Mouse (Mus musculus): Measurements from ENCODE around the gene Gpd1.
"Not testable (repeated sequence)": the region's sequence is repeated elsewhere in the genome, so short reads cannot be mapped to it uniquely, and the experiment has no call there.

The Gpd1 gene

GRCm38 (mm10) chr15:99701640-99701998, 15.7 kb upstream of the Gpd1 start:
- DNase-seq (ENCODE audit: extremely low read depth, low read depth, low spot score): not testable (repeated sequence)

DNA sequence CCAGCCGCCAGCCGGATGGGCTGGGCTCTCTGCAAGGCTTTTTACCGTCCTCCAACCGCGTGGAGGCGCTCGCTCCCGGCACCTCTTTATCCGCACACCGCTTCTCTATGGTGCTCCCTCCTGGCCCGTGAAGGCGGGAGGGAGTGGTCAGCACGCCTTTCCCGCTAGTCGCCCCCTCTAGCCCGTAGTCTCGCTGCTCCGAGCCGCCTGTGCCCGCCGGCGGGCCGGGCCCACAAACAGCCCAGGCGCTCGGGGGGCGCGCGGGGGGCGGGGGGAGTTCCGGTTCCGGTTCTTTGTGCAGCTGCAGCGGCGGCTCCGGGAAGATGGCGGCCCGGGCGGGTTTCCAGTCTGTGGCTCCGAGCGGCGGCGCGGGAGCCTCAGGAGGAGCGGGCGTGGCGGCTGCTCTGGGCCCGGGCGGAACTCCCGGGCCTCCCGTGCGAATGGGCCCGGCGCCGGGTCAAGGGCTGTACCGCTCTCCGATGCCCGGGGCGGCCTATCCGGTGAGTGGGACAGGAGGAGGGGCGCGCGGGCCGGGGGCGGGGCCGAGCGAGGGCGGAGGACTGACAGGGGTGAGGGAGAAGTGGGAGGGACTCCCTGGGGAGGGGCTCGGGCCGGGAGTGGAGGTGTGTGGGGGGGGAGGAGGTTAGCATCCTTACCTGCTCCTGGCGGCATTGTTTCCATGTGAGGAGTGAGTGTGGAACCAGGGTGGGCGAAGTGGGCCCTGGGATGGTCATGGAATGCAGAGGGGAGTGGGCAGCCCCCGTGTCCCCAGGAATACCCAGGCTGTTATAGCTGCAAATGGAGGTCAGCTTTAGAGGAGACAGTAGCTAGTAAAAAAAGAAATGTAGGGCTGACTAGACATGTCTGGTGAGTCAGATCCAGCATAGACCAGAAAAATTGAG, 15.1 kb upstream of the Gpd1 start, which contains the start of gene Smarcd1:
Gene Smarcd1 (plus strand): TSS at position 131 of the 902 bp plus-strand sequence.
- no peak for DNase-seq (ENCODE audit: extremely low read depth, low read depth, low spot score)

GRCm38 (mm10) chr15:99703104-99703503, 14.2 kb upstream of the Gpd1 start:
- no peak for DNase-seq (ENCODE audit: extremely low read depth, low read depth, low spot score)

- no peak for DNase-seq (ENCODE audit: extremely low read depth, low read depth, low spot score)
Observed at GRCm38 (mm10) chr15:99703676-99704040, 13.7 kb upstream of the Gpd1 start.

- DNase-seq (ENCODE audit: extremely low read depth, low read depth, low spot score): no peak
Observed at GRCm38 (mm10) chr15:99704041-99704681, 13.2 kb upstream of the Gpd1 start.

DNA sequence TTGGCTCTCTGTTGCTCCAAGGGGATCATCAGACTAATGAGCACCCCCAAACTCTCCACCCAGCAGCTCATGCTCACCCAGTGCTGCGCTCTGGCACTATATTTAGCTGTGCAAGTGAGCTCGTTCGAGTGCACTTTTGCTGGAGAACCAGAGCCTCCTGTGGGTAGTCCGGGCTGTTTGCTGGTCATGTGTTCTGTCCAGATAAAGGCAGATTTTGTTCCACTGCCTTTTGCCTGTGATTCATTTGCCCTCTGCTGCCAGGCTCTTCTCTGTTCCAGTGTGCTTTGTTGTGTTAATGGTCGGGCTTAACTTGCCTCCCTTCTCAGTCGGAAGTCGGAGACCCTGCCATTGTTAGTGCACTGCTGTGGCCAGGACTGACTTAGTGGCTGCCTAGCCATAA, 12.4 kb upstream of the Gpd1 start:
- DNase-seq (ENCODE audit: extremely low read depth, low read depth, low spot score): no peak

- DNase-seq (ENCODE audit: extremely low read depth, low read depth, low spot score): no peak
Observed at GRCm38 (mm10) chr15:99705440-99706048, 11.8 kb upstream of the Gpd1 start, which contains the start of gene Gm17349. Gm17349 (minus strand) TSS chr15:99705490.

DNA sequence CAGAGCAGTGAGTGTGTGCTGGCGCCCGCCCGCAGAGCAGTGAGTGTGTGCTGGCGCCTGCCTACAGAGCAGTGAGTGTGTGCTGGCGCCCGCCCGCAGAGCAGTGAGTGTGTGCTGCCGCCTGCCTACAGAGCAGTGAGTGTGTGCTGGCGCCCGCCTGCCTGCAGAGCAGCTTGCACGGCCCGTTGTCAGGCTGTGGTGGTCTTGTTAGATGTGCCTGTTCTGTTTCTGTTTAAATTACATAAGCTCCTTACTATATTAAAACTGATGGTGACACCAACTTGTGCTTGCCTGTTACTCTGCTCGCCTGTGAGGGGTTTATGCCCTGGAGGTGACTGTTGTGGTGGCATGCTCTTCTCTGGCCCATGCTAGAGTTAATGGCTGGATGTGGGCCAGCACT, 9.1 kb upstream of the Gpd1 start:
- DNase-seq (ENCODE audit: extremely low read depth, low read depth, low spot score): no peak

- no peak for DNase-seq (ENCODE audit: extremely low read depth, low read depth, low spot score)
Observed at GRCm38 (mm10) chr15:99710221-99711190, 6.8 kb upstream of the Gpd1 start.

DNA sequence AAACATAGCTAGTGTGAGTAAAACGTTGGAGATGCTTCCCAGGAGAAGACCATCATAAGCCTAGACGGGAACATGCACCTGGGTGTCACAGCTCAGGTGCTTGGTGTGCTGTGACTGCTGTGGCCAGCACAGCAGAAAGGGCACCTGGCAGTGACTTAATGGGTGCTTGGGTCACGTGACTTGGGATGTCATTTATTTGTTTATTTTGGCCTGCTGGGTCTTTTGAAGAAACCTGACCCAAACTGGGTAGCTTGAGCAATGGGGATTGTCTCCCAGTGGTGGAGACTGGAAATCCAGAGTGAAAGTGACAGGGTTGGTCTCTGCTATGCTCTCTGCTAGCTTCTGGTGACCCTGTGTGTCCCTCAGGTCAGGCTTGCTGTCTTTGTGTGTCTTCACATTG, 5.8 kb upstream of the Gpd1 start:
- no peak for DNase-seq (ENCODE audit: extremely low read depth, low read depth, low spot score)

DNA sequence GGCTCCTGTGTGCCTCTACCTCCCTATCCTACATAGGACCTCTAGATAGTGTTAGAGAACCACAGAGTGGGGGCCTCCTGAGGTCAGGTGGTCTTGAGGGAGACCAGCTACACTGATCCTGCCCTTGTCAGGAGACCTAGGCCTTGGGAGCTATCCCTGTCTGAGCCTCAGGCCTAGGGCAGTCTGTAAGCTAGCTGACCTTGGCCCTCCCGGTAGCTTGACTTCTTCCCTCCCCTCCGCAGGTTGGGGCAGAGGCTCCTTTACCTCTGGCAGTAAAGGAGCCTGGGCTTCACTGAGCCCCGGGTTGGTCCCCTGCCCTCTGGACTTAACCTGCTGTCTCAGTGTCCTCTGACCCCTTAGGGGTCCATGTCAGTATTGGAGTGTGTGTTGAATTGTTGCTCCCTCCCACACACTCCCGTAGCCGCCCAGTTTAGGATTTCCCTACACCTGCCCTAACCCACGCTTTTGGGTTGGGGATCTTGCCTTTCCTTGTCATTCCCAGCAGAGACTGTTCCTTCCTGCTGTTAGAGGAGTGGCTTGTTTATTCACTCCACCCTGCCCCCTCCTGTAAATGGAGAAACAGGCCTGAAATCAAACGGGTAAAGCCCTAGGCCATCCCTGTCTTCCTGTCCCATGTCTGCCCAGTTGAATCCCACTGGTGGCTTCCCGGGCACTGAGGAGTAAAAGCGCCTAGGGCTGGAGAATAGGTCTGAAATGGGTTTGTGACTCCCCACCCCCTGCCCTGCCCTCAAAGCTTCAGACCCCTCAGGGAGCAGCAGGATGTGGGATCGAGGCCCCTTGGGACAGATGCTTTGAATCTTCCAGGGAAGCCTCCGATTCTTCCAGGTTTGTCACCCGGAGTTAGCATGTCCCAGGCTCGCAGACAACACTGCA, 4.4 kb upstream of the Gpd1 start:
- DNase-seq (ENCODE audit: extremely low read depth, low read depth, low spot score): no peak

DNA sequence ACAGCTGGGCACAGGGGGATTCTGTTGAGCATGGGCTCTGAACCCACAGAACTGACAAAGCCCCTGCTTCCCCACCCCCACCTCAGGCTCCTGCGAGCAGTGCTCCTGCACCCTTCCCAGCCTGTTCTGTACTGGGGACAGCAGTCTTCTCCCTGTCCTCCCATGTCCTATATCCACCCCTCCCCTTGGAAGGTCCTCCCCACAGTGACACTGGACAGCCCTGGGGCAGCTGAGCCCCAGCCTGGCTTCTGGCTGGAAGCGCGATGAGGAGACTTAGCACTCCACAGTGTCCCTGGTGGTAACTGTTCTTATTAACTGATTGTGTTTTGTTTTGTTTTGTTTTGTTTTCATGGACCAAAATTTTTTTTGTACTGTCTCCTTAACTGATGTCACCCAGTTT, 3.7 kb upstream of the Gpd1 start:
- DNase-seq (ENCODE audit: extremely low read depth, low read depth, low spot score): no peak

DNA sequence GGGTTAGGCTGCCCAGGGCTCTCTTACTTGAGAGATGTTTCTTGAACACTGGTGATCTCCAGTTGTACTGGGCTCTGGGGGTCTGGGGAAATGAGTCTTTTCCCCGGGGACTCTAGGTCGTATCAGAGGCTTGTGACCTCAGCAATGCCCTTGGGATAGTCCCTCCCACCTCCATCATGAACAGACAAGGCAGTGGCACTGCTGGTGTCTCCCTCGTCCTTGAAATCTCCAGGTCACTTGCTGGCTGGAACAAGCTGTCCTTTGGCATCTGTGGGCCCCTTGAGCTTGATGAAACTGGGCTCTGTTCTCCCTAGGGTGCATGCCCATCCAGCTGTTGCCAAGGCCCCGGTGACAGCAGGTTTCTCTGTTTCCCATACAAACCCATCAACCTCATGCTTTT, 3.1 kb upstream of the Gpd1 start:
- DNase-seq (ENCODE audit: extremely low read depth, low read depth, low spot score): no peak

GRCm38 (mm10) chr15:99714858-99715257, 2.5 kb upstream of the Gpd1 start:
- DNase-seq (ENCODE audit: extremely low read depth, low read depth, low spot score): no peak

- no peak for DNase-seq (ENCODE audit: extremely low read depth, low read depth, low spot score)
Observed at GRCm38 (mm10) chr15:99715361-99715865, 1.9 kb upstream of the Gpd1 start.

DNA sequence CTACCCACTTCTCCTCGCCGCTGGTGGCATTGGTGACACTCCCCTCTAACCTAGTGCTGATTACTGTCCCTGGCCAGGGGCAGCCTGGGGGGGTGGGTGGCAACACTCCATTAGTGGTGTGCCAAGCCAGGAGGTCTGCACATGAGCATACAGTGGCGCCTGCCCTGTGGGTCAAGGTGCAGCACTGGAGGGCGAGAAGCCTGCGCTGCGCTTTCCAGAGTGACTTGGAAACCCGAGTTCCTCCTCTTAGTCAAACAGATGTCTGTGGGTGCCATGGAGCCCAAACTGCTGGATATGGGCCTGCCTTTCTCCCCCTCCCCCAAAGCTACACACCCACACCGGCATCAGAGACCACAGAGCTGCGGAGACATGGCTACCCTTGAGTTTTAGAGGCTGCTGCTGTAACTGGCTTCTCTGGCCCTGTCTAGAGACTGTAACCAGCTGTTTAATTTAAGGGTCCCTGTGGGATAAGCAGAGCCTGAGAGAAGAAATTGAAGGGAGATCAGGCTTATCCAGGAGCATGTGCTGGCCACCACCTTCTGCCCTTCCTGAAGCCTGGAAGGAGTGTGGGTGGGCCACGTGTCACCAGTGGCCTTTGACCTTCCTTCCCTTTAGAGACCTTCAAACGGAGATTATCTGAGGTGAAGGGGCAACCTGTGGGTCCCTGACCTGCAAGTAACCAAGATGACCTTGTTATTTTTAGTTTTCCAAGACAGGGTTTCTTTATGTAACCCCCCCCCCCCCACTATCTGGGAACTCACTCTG, 1.2 kb upstream of the Gpd1 start:
- no peak for DNase-seq (ENCODE audit: extremely low read depth, low read depth, low spot score)

- DNase-seq (ENCODE audit: extremely low read depth, low read depth, low spot score): no peak
Observed at GRCm38 (mm10) chr15:99716814-99717213, 501 bp upstream of the Gpd1 start.

DNA sequence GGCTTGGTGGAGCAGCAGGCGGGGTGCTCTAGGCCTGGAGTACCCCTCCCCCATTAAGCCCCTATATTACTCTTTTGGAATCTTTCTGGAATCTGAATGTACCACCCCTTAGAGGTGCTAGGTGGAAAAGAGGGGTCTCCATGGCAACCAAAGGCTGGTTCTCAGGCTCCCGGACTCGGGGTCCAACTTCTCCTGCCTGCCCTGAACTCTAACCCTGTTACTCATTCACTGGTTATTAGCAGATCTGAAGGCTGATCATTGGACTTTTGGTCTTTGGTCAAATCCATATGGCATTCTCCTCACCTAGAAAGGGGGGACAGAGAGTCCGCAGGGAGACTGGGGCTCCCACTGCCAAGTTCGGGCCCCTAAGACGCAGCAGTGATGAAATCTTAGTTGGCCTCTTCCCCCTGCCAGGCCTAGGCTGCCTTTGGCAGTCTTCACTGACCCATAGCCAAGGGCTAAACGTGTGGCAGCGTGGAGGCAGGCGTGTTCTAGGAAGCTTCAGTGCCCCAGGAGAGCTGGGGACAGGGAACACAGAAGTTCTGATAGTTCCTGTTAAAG, 1.2 kb downstream of the Gpd1 start:
- DNase-seq (ENCODE audit: extremely low read depth, low read depth, low spot score): no peak

- no peak for DNase-seq (ENCODE audit: extremely low read depth, low read depth, low spot score)
Observed at GRCm38 (mm10) chr15:99719865-99720264, 2.5 kb downstream of the Gpd1 start.
